Mouse (Mus musculus) regulatory T cell (primary cell): ENCODE results near the gene Rgs8.

Source experiments
- in situ Hi-C: fragments of 300-600 bp; cut with MboI, MseI; formaldehyde crosslinking; loops from one replicate; pipeline ENCODE4 v1.15.1; 2025; ENCODE audit warnings: high pct_unique_total_duplicates

The Rgs8 gene

GRCm38 (mm10) chr1:153704174-153704573, 51.3 kb downstream of the Rgs8 start:
- in situ Hi-C loops, result no loop called here

- in situ Hi-C loops, result no loop called here
These were observed 52.2 kb downstream of the Rgs8 start for GRCm38 (mm10) chr1:153704996-153705395.

- in situ Hi-C loops, result no loop called here
These were observed 55.8 kb downstream of the Rgs8 start for GRCm38 (mm10) chr1:153708626-153709025.

GRCm38 (mm10) chr1:153709451-153709850, 56.6 kb downstream of the Rgs8 start:
- in situ Hi-C loops, result no loop called here

GRCm38 (mm10) chr1:153711544-153712262, 58.9 kb downstream of the Rgs8 start:
- in situ Hi-C loops, result loop anchor here (5.0 kb wide), 1 partner anchor 399 kb away; no protein-coding TSS in a partner anchor

- in situ Hi-C loops, result loop anchor here (5.0 kb wide), 1 partner anchor 400 kb away; no protein-coding TSS in a partner anchor
These were observed 59.8 kb downstream of the Rgs8 start for GRCm38 (mm10) chr1:153712633-153713032.

- in situ Hi-C loops, result no loop called here
These were observed 65.2 kb downstream of the Rgs8 start for GRCm38 (mm10) chr1:153717990-153718389.

GRCm38 (mm10) chr1:153720935-153721334, 68.1 kb downstream of the Rgs8 start:
- in situ Hi-C loops, result no loop called here

- in situ Hi-C loops, result no loop called here
These were observed 68.9 kb downstream of the Rgs8 start for GRCm38 (mm10) chr1:153721565-153722310.

- in situ Hi-C loops, result no loop called here
These were observed 70.6 kb downstream of the Rgs8 start for GRCm38 (mm10) chr1:153723426-153723825.

GRCm38 (mm10) chr1:153726636-153727035, 73.8 kb downstream of the Rgs8 start:
- in situ Hi-C loops, result no loop called here

GRCm38 (mm10) chr1:153729806-153730205, 77.0 kb downstream of the Rgs8 start:
- in situ Hi-C loops, result no loop called here

- in situ Hi-C loops, result no loop called here
These were observed 77.8 kb downstream of the Rgs8 start for GRCm38 (mm10) chr1:153730671-153731070.

- in situ Hi-C loops, result no loop called here
These were observed 80.4 kb downstream of the Rgs8 start for GRCm38 (mm10) chr1:153733181-153733580.

GRCm38 (mm10) chr1:153734866-153735265, 82.0 kb downstream of the Rgs8 start:
- in situ Hi-C loops, result no loop called here

GRCm38 (mm10) chr1:153736096-153736495, 83.3 kb downstream of the Rgs8 start:
- in situ Hi-C loops, result no loop called here

GRCm38 (mm10) chr1:153737101-153738085, 84.6 kb downstream of the Rgs8 start:
- in situ Hi-C loops, result no loop called here

- in situ Hi-C loops, result no loop called here
These were observed 86.7 kb downstream of the Rgs8 start for GRCm38 (mm10) chr1:153739437-153740015.

GRCm38 (mm10) chr1:153740145-153740544, 87.3 kb downstream of the Rgs8 start, which contains the start of gene Rgs16:
TSS of gene Rgs16 (plus strand) at chr1:153740349.
- in situ Hi-C loops, result no loop called here

- in situ Hi-C loops, result no loop called here
These were observed 88.1 kb downstream of the Rgs8 start for GRCm38 (mm10) chr1:153740775-153741400.
